Mouse (Mus musculus) small intestine, adult 2 months (tissue): ENCODE measurements around the gene Zfhx3.

Source experiments
- CTCF ChIP-seq: fragments of 200-500 bp; IDR thresholded peaks from 2 replicates; pipeline ENCODE4 v1.5.1; 2012; ENCODE audit warnings: low read depth, mild to moderate bottlenecking, control low read depth, inconsistent platforms, low read length, moderate library complexity, mixed read lengths; ENCODE audit not compliant: insufficient replicate concordance, insufficient read length; ENCODE audit errors: extremely low read depth
- POLR2A ChIP-seq: fragments of 200-500 bp; IDR thresholded peaks from 2 replicates; pipeline ENCODE4 v1.6.1; 2012; ENCODE audit warnings: low read depth, mild to moderate bottlenecking, control low read depth, inconsistent platforms, low read length, moderate library complexity

GRCm38 (mm10) chr8:107943550-107944348, 1.3 kb downstream of the Zfhx3 start:
- TF ChIP-seq CTCF (no peak), POLR2A (no peak)
